Mouse (Mus musculus) heart, embryonic 10.5 days (tissue): ENCODE measurements around the gene Fuz. TPM values are rescaled to one million over a fixed set of nuclear protein-coding genes. Genes with fewer than 3 reads are reported as not detected.

Experiments used
- DNase-seq: peaks from one replicate; pipeline ENCODE4 v3.0.0-alpha.2; 2017; ENCODE audit warnings: low spot score
- H3K27ac ChIP-seq: fragments of 300-500 bp; sonication (generic); 2 replicates; pipeline ENCODE4 v1.5.1; 2016; ENCODE audit warnings: mild to moderate bottlenecking
- H3K27me3 ChIP-seq: fragments of 300-500 bp; sonication (generic); 2 replicates; pipeline ENCODE4 v1.6.1; 2016; ENCODE audit warnings: mild to moderate bottlenecking; ENCODE audit not compliant: poor library complexity, insufficient read depth, severe bottlenecking
- H3K36me3 ChIP-seq: fragments of 300-500 bp; sonication (generic); 2 replicates; pipeline ENCODE4 v1.6.1; 2016; ENCODE audit warnings: mild to moderate bottlenecking, moderate library complexity
- H3K4me1 ChIP-seq: fragments of 300-500 bp; sonication (generic); 2 replicates; pipeline ENCODE4 v1.6.1; 2016; ENCODE audit warnings: mild to moderate bottlenecking
- H3K4me3 ChIP-seq: fragments of 300-500 bp; sonication (generic); 2 replicates; pipeline ENCODE4 v1.5.1; 2016; ENCODE audit warnings: mild to moderate bottlenecking, moderate library complexity
- H3K9me3 ChIP-seq: fragments of 300-500 bp; sonication (generic); 2 replicates; pipeline ENCODE4 v1.6.1; 2016; ENCODE audit warnings: mild to moderate bottlenecking, moderate library complexity
- WGBS: fragments of 180-500 bp; shearing (Covaris S2); methylation state at CpG from one replicate; pipeline ENCODE4 v1.1.7; 2016; 5-methylcytosine and 5-hydroxymethylcytosine counted together
- polyA plus RNA-seq: library from polyadenylated mRNA; unstranded; fragments of >200 nt; fragmentation: Nextera tagmentation; extraction: Ambion mirVana; gene quantifications from 2 replicates; pipeline ENCODE4 v1.2.1, GENCODE M21; 2016

The Fuz gene
- 14.2 and 14.9 TPM in 2 replicates for polyA plus RNA-seq

DNA sequence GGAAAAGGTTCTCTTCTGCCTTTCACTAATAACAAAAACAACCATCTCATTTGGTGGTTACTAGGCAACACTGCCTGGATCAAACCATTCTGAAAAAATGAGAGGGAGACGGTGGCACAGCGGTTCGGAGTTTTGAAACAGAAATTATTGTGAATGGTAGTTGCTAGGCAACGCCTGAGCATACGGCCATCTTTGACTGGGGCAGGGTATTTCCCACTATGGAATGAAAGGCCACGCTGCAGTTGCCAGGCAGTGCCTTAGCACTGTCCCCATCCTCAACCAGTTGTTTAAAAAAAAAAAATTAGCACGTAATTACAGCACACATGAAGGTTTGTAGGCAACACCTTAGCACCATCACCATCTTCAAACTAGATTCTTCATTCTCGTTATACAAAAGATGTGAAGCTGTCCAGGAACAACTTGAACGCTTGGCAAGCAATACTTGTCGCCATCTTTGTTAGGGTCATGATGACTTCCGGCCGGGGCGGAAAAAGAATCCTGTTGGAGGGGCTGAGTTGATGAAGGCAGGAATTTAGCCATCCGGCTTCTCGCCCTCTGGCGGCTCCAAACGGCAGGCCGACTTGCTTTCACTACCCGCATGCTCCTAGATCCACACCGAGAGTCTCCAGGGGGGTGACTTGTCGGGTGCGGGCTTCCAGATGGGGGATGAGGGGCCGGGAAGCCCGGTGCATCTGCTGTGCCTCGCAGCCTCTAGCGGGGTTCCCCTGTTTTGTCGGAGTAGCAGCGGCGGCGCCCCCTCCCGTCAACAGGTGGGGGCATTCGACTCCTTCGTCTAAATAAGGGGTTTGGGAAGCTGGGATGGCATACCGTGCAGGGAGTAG is at the start of gene Fuz:
Gene Fuz (plus strand): TSS at position 487 of the 842 bp plus-strand sequence.
- peak within 1 kb of the TSS; percentile 68 for H3K4me3 ChIP-seq
- no peaks in the 10 kb centered on the region for H3K27me3 ChIP-seq
- peak within 1 kb of the TSS; percentile 89 for H3K27ac ChIP-seq
- peaks cover 26% of the 10 kb centered on the region for H3K36me3 ChIP-seq
- H3K4me1 ChIP-seq = peaks cover 49% of the 10 kb centered on the region
- DNase-seq = peak; percentile 96
- WGBS = 2% methylated on average over 34 of the region's 34 CpGs
- H3K9me3 ChIP-seq = no peaks in the 10 kb centered on the region

DNA sequence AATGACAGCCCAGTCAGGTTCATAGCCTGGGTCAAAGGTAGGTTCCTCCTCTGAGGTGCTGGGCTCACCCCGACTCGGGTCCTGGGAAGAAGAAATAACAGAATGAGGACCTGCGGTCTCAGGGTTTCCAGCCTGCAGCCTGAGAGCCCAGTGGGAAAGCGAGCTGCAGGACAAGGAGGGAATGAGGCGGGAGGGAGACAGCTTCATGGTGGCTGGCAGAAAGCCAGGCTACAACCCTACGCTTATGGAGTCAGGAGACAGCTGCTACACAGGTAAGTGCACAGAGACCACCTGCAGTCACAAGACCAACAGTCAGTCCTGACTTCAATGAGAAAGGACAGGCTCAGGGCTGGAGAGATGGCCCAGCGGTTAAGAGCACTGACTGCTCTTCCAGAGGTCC is 49.1 kb upstream of the Fuz start:
- peaks cover 9% of the 10 kb centered on the region; the same call in 1 of the 2 replicates for H3K27me3 ChIP-seq
- H3K4me1 ChIP-seq = peaks cover 28% of the 10 kb centered on the region
- H3K36me3 ChIP-seq = peaks cover 58% of the 10 kb centered on the region
- no peak overlapping the region for H3K27ac ChIP-seq
- no peak for DNase-seq
- H3K4me3 ChIP-seq = no peak overlapping the region
- H3K9me3 ChIP-seq = no peaks in the 10 kb centered on the region
- WGBS = 89% methylated on average over 7 of the region's 7 CpGs

- H3K27me3 ChIP-seq = 0 out of 2 replicates have a peak, but pooled peaks cover under 1% of the 10 kb centered on the region
- 80% methylated on average over 5 of the region's 5 CpGs for WGBS
Observed at GRCm38 (mm10) chr7:44847772-44848171, 48.1 kb upstream of the Fuz start.

GRCm38 (mm10) chr7:44848561-44849415 is 47.1 kb upstream of the Fuz start, which contains the start of the genes Akt1s1 and Tbc1d17:
Gene Akt1s1, plus strand, starts transcription at chr7:44848991.
Gene Tbc1d17, minus strand, starts transcription at chr7:44849079.
- peaks cover 45% of the 10 kb centered on the region for H3K4me1 ChIP-seq
- peak within 1 kb of the TSS; percentile 93 for H3K27ac ChIP-seq
- H3K36me3 ChIP-seq = peaks cover 47% of the 10 kb centered on the region
- peak; percentile 99 for DNase-seq
- peak within 1 kb of the TSS; percentile 69 for H3K4me3 ChIP-seq
- H3K27me3 ChIP-seq = no peaks in the 10 kb centered on the region
- under 1% methylated on average over 54 of the region's 54 CpGs for WGBS
- no peaks in the 10 kb centered on the region for H3K9me3 ChIP-seq

More at GRCm38 (mm10) chr7:44847772-44848171, 48.1 kb upstream of the Fuz start:
- Histone ChIP-seq H3K27ac (0 out of 2 replicates have a peak overlapping the region, but pooled peaks have one; percentile 93), H3K4me1 (peaks cover 36% of the 10 kb centered on the region), H3K9me3 (no peaks in the 10 kb centered on the region), H3K36me3 (peaks cover 52% of the 10 kb centered on the region), H3K4me3 (peak overlapping the region; percentile 69)
- no peak for DNase-seq

GRCm38 (mm10) chr7:44849416-44850111 is 46.3 kb upstream of the Fuz start:
- peak; percentile 97 for DNase-seq
- Histone ChIP-seq H3K4me1 (peaks cover 53% of the 10 kb centered on the region), H3K27ac (peak overlapping the region; percentile 93), H3K27me3 (no peaks in the 10 kb centered on the region), H3K36me3 (peaks cover 39% of the 10 kb centered on the region), H3K4me3 (peak overlapping the region; percentile 69), H3K9me3 (no peaks in the 10 kb centered on the region)
- under 1% methylated on average over 41 of the region's 41 CpGs for WGBS

- WGBS = under 1% methylated on average over 33 of the region's 33 CpGs
- H3K4me1 ChIP-seq = peaks cover 59% of the 10 kb centered on the region
- peak overlapping the region; percentile 69 for H3K4me3 ChIP-seq
- no peaks in the 10 kb centered on the region for H3K27me3 ChIP-seq
- H3K36me3 ChIP-seq = peaks cover 33% of the 10 kb centered on the region
- peak overlapping the region; percentile 93 for H3K27ac ChIP-seq
- H3K9me3 ChIP-seq = no peaks in the 10 kb centered on the region
- peak; percentile 93 for DNase-seq
Observed at GRCm38 (mm10) chr7:44850146-44850545, 45.7 kb upstream of the Fuz start.

DNA sequence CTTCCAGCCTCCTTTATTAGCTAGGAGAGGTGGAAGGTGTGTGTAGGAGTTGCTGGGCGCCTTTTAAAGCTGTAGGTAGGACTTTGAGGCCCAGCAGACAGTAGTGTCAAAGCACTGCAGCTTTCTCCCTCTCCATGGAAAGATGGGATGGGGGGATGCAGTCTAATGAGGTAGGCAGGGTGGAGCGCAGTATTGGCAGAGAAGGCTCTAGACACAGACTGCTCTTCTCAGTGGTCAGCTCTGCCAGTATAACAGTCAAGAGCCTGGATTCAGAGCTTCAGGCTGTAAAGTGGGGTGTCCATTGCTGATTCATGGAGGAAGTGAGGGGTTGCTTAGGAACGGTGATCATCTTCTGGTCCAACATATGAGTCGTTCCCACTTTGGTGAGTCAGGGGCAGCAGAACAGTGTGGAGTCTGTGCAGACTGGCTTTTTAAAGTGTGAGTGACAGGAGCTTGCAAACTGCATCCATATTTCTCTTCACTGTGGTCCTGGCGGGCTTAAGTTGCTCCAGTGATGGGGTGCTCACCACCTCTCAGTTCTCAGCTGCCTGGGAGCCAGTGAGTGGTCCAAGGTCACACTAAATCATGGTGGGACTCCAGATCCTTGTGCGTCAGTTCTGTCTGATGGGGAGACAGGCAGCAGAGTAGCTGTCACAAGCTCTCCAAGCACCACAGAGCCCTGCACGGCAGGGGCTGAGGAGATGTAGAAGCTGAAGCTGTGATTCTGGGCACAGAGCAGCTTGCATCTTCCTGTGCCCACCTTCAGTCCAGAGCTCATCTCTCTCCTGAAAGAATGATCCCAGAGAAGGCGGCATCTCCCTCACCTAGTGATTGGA is 44.9 kb upstream of the Fuz start:
- Histone ChIP-seq H3K4me3 (peak overlapping the region; percentile 69), H3K4me1 (peaks cover 65% of the 10 kb centered on the region), H3K27ac (peak overlapping the region; percentile 93), H3K36me3 (peaks cover 24% of the 10 kb centered on the region), H3K9me3 (no peaks in the 10 kb centered on the region), H3K27me3 (no peaks in the 10 kb centered on the region)
- DNase-seq = no peak
- 76% methylated on average over 8 of the region's 8 CpGs for WGBS

- Histone ChIP-seq H3K4me3 (peak overlapping the region; percentile 69; the same call in 1 of the 2 replicates), H3K4me1 (peaks cover 70% of the 10 kb centered on the region), H3K9me3 (no peaks in the 10 kb centered on the region), H3K36me3 (peaks cover 17% of the 10 kb centered on the region), H3K27me3 (no peaks in the 10 kb centered on the region), H3K27ac (no peak overlapping the region)
- 92% methylated on average over 12 of the region's 12 CpGs for WGBS
- DNase-seq = no peak
Observed at GRCm38 (mm10) chr7:44851625-44852234, 44.1 kb upstream of the Fuz start.

- Histone ChIP-seq H3K4me1 (peaks cover 71% of the 10 kb centered on the region), H3K4me3 (no peak overlapping the region), H3K27me3 (no peaks in the 10 kb centered on the region), H3K27ac (no peak overlapping the region; the same call in 1 of the 2 replicates), H3K9me3 (no peaks in the 10 kb centered on the region), H3K36me3 (peaks cover 16% of the 10 kb centered on the region)
- no peak for DNase-seq
- 87% methylated on average over 36 of the region's 36 CpGs for WGBS
Observed at GRCm38 (mm10) chr7:44852259-44853027, 43.4 kb upstream of the Fuz start.

GRCm38 (mm10) chr7:44853065-44853464 is 42.8 kb upstream of the Fuz start:
- Histone ChIP-seq H3K27me3 (no peaks in the 10 kb centered on the region), H3K4me1 (peaks cover 71% of the 10 kb centered on the region), H3K4me3 (no peak overlapping the region), H3K27ac (0 out of 2 replicates have a peak overlapping the region, but pooled peaks have one; percentile 94), H3K36me3 (peaks cover 16% of the 10 kb centered on the region), H3K9me3 (no peaks in the 10 kb centered on the region)
- 94% methylated on average over 2 of the region's 2 CpGs for WGBS
- DNase-seq = no peak
